Mouse (Mus musculus): ENCODE measurements around the gene Shank1.
"Not testable (repeated sequence)": the region's sequence is repeated elsewhere in the genome, so short reads cannot be mapped to it uniquely, and the experiment has no call there.

The Shank1 gene

DNA sequence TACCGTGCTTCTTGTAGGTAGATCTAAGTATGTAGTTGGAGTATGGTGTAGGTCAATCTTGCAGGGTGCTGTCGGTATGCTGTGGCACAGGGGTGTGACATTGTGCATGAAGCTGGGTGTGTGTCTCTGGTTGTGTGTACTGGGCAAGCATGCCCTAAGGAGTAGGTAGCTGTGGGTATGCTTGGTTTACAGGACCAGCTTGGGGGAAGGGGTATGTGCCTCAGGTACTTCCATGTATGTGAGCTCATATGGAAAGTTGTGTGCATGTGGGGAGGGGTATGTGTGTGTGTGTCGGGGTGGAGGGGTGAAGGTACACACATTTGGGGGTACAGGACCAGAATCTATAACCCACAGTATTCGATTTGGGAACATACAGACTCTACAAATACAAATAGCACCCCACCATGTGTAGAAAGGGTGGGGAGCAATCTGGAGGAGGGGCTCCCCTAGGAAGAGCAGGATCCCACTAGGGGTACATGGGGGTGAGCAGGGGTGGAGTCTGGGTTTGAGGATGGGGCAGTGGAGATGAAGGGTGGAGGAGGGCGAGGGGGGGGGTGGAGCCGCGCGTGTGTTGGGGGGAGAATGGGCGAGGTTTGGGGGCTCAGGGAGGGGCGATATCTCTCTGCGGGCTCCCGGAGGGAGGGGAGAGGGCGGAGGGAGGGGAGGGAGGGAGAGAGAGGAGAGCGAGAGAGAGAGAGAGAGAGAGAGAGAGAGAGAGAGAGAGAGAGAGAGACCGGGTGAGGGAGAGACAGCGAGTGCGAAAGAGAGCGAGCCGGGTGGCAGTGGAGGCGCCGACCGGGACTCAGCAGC, at the start of gene Shank1:
Gene Shank1, plus strand, starts transcription at position 779 of the 810 bp plus-strand sequence.
- in situ Hi-C loops (cut with MboI; ENCODE audit: low sequenced_read_pairs): loop anchor here (10.0 kb wide), 1 partner anchor 45 kb away; the partner anchor contains the start of gene Gm15517

DNA sequence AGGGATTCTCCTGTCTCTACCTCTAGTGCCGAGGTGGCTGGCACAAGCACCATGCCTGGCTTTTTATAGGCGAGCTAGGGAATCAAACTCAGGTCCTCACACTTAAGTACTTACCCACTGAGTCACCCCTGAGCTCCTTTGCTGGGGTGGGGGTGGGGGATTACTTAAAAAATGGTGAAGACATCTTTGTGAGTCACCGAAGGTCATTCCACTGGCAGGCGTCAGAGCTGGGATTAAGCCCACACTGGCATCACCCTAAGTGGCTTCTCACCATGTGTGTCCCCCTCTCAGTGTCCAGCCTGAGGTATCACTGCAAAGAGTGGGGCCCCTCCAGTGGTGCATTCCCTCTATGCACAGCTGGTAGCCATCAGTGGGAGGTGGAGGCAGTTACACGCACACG, 49.6 kb upstream of the Shank1 start:
- in situ Hi-C loops (cut with MboI; ENCODE audit: low sequenced_read_pairs): loop anchor here (10.0 to 25.0 kb wide), 3 partner anchors 54 to 202 kb away; partner anchors contain the start of genes Aspdh, Josd2 and Shank1

DNA sequence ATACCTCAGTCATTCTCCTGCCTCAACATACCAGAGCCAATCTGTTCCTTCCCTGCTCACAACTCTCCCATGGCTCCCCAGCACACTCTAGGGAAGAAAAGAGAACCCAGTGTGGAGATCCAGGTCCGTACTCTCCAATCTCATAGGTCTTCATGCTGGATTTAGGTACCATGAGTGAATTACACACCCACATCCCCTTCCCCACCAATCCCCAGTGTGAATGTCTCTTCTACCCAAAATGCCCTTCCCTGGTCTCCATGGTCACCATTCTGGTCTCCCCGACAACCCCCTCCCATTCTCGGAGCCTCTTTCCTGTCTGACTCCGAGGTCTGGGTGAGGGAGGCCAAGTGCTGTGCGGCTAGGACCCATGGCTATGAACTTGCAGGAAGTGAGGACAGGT, 48.9 kb upstream of the Shank1 start, which contains the start of gene Gm15517:
Gene Gm15517, plus strand, starts transcription at position 301 of the 400 bp plus-strand sequence.
- in situ Hi-C loops (cut with MboI; ENCODE audit: low sequenced_read_pairs): loop anchor here (10.0 to 25.0 kb wide), 3 partner anchors 54 to 201 kb away; partner anchors contain the start of genes Aspdh, Josd2 and Shank1

DNA sequence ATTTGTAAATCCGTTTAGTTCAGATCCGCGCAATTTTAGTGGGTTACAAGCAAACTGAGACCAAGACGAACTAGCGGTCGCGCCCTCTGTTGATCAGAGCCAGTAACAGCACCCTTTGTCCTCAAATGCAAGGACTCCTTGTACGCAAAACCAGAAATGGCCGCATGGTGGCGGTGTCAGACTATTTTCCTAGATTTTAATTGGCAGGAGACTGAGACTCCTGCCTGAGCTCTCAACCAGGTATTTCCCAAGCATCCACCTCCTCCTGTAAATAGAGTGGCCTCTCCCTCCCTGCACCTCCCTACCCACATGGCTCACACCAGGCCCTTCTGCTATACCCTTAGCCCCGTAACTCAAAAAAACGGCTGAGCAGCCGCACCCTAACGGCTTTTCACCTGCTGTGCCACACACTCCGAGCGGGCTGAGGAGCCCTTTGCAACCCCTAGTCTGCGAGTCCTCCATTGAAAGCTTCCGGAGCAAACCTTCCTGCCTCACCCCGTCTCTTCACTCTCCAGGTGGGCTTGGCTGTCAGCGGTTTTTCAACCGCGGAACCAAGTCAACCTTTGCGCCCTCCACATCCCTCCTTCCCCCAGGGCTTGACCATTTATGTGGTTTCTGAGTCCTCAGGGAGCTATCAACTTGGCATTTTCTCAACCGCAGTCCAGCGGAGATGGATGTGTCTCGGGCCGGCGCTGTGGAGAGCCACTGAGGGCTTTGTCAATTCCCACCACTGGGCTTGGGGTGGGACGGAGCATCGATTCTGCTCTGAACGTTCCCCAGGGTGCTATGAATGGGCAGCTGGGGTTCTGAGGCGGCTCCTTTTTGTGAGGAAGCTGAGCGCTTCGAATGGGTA, 47.0 kb upstream of the Shank1 start:
- in situ Hi-C loops (cut with MboI; ENCODE audit: low sequenced_read_pairs): loop anchor here (10.0 to 25.0 kb wide), 3 partner anchors 52 to 199 kb away; partner anchors contain the start of genes Aspdh, Josd2 and Shank1

DNA sequence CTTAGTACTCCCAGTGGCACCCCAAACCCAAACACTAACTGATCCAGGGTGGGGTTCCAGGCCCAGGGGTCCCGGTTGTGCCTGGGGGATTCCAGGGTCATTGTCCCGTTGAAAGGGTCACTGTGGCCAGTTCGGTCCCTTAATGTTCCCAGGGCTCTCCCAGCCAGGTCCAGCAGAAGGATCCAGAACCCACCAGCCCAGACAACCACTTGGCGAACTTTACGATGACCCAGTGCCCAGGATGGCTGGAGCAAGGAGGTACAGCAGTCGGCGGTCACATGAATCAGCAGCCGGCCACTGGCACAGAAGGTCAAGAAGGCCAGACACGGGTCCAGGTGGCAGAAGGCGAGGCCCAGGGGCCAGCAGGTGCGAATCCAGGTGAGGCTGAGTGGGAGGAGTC, 41.9 kb upstream of the Shank1 start:
- in situ Hi-C loops (cut with MboI; ENCODE audit: low sequenced_read_pairs): loop anchor here (10.0 to 25.0 kb wide), 3 partner anchors 47 to 194 kb away; partner anchors contain the start of genes Aspdh, Josd2 and Shank1

DNA sequence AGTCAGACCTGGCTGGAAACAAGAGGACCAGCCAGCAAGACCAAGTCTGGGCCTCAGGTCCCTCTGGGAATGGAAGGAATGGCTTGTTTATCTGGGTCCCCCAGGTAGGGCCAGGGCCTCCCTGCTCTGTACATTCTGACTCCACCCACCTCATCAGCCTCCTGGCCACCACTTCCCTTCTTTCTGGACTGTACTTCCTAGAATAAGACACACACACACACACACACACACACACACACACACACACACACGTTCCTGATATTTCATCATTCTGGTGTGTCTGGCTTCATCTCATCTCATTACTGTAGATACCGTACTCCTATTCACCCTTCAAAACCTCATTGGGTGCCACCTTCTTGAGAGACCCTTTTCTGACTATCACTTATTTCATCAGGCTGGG, 40.7 kb upstream of the Shank1 start:
- in situ Hi-C loops (cut with MboI; ENCODE audit: low sequenced_read_pairs): loop anchor here (10.0 to 25.0 kb wide), 3 partner anchors 45 to 193 kb away; partner anchors contain the start of genes Aspdh, Josd2 and Shank1

DNA sequence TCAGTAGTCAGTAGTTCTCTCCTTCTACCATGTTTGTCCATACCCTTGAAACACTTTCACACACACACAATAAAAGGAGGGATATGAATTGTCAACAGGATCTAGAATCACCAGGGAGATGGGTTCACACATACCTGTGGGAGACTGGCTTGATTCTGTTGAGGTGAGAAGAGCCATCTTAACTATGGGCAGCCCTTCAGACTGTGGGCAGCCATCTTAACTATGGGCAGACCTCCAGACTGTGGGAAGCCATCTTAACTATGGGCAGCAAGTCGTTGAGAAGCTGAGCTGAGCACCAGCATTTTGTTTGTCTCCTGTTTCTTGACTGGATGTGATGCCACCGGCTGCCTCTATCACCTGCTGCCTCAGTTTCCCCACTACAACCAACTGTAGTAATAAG, 38.7 kb upstream of the Shank1 start:
- in situ Hi-C loops (cut with MboI; ENCODE audit: low sequenced_read_pairs): loop anchor here (25.0 kb wide), 1 partner anchor 191 kb away; the partner anchor contains the start of genes Aspdh and Josd2

DNA sequence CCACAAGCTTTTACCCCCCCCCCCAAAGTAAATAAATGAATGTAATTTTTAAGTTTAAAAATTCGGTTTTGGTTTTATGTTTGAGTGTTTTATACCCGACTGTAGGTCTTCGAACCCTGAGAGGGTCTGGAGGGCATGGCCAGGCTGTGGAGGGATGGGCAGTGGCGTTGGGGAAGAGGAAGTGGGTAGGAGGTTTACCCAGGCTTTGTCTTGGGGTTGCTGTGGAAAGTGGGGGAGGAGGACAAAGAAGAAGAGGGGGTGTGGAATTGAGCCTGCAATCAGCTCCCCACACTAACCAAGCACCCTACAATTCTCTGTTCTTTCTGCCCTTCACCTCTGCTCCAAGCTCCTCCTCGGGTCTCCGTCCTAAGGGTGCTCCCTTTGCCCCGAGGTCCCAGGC, 37.5 kb upstream of the Shank1 start:
- in situ Hi-C loops (cut with MboI; ENCODE audit: low sequenced_read_pairs): loop anchor here (25.0 kb wide), 1 partner anchor 190 kb away; the partner anchor contains the start of genes Aspdh and Josd2

DNA sequence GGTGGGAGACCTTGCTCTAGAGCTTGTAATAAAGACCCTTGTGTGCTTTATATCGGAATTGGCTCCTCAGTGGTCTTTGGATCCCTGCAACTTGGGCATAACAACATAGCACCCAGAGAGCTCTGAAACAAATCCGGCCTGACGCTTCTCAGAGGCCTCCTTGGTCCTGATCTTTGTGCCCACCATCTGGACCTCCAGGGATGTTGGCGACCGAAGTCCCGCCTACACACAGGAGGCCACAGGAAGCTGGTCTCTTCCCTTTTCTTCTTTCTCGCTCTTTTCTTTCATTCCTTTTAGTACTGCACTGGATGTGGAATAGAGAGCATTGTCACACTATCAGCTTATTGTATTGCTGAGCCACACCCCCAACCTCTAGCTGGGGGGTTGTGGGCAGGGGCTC, 36.6 kb upstream of the Shank1 start:
- in situ Hi-C loops (cut with MboI; ENCODE audit: low sequenced_read_pairs): loop anchor here (25.0 kb wide), 1 partner anchor 189 kb away; the partner anchor contains the start of genes Aspdh and Josd2

DNA sequence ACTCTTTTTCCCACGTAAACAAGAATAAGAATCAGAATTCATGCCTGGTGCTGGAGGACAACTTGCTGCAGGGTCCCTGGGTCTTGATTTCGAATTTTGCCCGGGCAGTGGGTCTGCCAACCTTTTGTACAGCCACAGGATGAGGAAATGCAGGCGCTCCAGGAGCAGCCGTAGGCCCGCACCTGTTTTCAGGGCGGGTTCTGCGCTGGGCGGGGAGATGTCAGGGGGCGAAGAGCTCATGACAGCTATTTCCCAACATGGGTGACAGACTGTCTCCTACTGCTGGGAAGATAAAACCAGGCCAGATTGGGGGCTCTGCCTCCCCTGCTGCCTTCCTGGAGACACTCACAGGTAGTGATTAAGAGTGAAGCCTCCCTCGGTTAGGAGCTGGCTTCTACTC, 36.0 kb upstream of the Shank1 start:
- in situ Hi-C loops (cut with MboI; ENCODE audit: low sequenced_read_pairs): loop anchor here (25.0 kb wide), 1 partner anchor 188 kb away; the partner anchor contains the start of genes Aspdh and Josd2

DNA sequence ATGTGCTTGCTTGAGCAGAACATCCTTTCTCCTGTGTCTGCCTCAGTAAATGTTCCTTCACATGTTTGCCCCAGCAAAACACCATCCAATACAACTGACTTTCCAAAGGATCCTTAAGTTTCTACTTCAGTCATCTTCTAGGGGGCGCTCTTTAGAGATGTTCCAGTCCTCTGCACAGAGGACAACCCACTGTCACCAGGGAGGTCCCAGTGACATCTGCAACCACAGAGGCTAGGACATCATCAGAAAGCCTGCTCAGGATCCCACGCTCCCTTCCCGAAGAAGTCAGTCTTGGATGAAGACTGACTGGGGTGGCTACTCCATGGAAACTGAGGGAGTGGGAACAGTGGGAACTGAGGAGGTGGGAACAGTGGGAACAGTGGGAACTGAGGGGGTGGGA, 34.5 kb upstream of the Shank1 start:
- in situ Hi-C loops (cut with MboI; ENCODE audit: low sequenced_read_pairs): no loop called here

DNA sequence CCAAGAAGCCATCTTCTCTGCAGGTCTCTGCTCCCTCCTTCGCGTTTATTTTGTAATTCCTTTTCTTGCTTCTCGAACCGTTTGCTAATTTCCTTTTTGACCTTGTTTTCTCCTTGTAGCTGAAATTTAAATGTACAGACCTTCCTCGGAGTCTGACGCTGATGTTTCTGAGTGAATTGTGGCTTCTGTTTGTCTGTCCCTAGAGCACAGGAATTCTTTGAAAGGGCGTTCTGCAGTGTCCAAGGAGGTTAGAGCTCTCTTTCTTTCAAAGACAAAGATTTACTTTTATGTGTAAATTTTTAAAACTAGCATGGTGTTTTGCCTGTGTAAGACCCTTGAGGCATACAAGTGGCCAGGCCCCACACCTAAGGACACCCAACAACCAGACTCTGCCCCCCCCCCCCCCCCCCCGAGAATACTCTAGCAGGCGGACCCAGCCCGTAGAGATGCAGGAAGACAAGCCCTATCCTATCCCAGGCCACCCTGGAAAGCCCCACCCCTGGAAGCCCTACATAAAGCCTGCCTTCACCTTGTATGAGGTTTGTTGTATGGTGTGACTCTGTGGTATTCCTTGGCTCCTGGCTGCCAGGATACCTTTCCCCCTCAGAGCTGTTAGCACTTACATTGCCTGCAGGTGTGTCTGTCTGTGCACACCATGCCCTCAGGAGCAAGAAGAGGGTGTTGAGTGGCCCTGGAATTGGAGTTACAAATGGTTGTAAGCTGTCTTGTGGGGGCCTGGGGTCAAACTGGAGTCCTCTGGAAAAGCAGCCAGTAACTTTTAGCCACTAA, 33.4 kb upstream of the Shank1 start:
- in situ Hi-C loops (cut with MboI; ENCODE audit: low sequenced_read_pairs): no loop called here

DNA sequence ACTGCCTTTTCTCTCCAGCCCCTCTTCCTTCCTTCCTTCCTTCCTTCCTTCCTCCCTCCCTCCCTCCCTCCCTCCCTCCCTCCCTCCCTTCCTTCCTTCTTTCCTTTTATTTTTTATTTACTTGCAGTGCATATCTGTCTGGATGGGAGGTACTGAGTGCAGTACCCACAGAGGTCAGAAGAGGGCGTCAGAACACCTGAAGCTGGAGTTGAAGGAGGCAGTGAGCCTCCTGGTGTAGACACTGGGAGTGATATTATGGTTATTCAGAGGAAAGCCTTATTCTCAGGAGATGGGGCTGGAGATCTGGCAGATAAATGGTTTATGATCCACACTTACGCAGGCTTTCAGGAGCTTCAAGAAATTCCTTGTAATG, 32.8 kb upstream of the Shank1 start:
- in situ Hi-C loops (cut with MboI; ENCODE audit: low sequenced_read_pairs): no loop called here

DNA sequence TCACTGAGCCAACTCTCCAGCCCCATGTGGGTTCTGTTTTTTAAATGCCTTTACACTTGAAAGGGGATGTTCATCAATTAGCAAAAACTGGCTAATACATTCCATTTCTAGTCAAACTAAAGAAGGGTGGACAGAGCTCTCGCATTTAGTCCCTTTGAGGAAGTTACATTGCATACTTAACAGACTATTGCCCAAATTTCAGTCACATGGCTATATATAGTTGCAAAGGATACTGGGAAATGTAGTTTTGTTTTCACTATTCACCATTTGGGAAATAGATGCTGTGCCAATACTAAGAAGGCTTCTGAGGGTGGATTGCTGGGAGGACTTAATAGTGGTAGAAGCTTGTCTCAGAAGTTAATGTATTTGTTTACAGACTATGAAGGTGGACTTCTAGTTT, 29.1 kb upstream of the Shank1 start:
- in situ Hi-C loops (cut with MboI; ENCODE audit: low sequenced_read_pairs): no loop called here

DNA sequence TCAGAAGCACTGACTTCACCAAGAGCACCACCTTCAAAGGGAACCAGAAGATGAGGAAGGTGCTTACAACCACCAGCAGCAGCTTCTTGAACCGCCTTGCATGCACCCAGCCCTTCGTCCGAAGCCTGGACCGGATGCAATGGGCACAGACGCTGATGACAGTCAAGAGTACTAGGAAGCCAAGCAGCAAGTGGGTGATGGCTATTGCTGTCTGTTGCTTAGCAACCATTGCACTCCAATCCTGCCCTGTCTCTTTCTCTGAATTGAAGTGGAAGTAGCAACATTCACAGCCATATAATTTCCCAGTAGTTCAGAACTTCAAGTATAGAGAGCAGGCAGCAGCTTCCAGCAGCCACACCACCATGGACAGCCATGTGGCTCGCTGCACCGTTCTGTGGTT, 28.5 kb upstream of the Shank1 start:
- in situ Hi-C loops (cut with MboI; ENCODE audit: low sequenced_read_pairs): no loop called here

DNA sequence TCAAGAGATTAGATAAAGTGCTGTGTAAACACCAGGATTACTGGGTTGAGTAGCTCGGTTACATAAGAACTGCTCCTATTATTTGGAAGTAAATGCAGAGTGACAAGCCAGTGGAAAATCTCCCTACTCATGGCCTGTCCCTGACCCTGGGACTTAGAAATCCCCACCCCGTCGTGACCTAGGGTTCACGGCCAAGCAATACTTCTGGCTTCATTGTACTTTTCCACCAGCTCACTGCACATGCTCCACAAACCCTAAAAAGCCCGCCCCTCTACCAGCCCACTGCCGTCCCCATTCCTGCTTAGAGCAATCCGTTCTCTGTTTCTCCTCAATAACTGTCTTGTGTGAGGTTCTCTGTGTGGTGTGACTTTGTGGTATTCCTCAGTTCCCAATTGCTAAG, 22.3 kb upstream of the Shank1 start:
- in situ Hi-C loops (cut with MboI; ENCODE audit: low sequenced_read_pairs): no loop called here

DNA sequence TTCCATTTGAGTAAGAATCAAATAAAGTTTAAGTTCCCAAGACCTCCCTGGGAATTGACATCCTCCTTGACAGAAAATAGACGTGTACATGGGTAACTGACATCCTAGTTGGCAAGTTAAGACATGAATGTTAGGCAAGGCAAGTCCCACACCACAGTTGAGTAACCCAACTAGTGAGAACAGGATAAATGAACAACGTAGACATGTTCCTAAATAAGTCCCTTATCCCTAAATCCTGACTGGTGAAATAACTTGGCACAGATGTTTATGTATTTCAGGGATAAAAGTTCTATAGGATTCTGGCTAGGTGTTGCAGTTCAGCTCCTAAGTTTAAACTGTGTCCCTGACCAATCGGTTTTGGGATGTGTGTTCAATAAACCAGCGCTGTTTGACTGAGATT, 19.1 kb upstream of the Shank1 start:
- in situ Hi-C loops (cut with MboI; ENCODE audit: low sequenced_read_pairs): no loop called here

DNA sequence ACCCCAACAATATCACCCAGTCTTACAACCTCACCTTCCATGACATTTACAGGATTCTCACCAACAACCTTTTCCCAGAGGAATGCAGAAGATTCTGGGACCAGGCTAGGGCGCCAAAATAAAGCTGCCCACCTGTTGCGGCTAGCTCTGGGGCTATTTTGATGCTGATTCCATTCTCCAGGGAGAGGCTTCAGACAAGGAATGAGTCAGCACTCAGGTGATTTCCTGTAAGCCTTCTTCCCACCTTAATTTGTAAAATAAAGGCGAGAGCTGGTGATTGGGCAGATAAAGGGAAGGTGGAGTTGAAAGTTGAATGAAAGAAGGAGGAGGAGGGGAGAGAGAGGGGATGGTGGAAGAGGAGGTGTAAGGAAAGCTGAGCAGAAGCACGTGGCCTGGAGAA, 18.6 kb upstream of the Shank1 start:
- in situ Hi-C loops (cut with MboI; ENCODE audit: low sequenced_read_pairs): no loop called here

DNA sequence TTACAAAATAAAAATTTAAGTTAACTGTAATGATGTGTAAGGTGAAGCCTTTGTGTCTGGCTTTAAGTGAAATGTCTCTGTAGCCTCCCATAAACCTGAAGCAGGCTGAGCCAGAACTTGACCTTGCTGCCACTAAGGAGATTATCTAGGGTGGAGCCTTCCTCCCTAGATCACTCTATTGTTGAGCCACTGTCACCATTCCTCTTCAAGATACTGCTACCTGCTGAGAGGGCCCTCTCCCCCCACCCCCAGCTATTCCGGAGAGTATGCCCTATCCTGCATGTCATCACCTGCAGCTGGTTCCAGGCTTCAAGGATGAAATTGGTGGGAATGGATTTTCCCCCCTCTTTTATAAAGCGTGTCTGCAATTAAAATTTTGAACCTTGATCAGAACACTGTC, 12.6 kb upstream of the Shank1 start:
- in situ Hi-C loops (cut with MboI; ENCODE audit: low sequenced_read_pairs): not testable (repeated sequence)

Data from CH12F3 (cell line).